Mouse (Mus musculus) large intestine, adult 2 months (tissue): ENCODE measurements around the gene Prrx1. TPM values are rescaled to one million over a fixed set of nuclear protein-coding genes. Genes with fewer than 3 reads are reported as not detected.

ENCODE experiments used
- DNase-seq: peaks from one replicate; pipeline ENCODE4 v3.0.0-alpha.2; 2012; ENCODE audit warnings: low read depth, low spot score
- WGBS: fragments of 180-500 bp; shearing (Covaris S2); methylation state at CpG from one replicate; pipeline ENCODE4 v1.1.7; 2018; 5-methylcytosine and 5-hydroxymethylcytosine counted together
- polyA plus RNA-seq: library from polyadenylated mRNA; depleted of rRNA; stranded (reverse); fragments of >200 nt; gene quantifications from 2 replicates; pipeline ENCODE4 v1.2.3, GENCODE M21; 2012

Gene Prrx1
- polyA plus RNA-seq, 1 experiment, result 0.17 TPM

DNA sequence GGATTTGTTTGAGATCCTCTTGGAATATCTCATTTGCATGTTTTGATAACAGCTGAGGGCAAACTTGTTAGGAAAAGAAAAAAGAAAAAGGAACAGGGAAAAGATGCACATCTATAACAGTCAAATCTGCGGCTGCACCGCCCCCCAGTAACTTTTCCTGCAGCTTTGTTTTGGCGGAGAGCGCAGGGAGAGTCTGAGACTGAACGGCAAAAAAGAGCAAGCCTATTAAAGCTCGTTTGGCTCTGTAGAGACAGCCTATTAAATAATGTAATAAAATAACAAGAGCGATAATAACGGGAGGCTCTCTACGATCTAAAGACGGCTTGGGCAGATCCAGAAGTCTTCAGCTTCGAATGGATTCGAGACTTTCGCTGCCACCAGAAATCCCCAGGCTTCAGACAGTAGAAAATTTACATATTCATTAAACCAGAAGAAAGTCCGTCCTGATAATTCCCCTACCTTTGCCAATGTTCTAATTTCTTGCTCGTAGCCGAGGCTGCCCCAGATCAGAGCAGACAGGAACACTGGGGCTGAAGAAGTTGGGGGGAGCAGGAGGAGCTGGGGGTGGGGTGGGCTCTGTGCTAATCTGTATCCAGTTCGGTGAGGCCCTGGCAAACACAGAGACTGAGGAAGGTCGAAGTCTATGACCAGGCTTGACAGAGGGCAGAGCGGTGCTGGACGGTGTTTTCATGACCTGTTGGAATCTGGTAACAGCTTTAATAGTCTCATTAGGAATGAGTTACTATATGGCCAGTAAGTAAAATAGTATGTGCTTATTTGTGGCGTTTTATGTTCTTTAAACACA is 613 bp upstream of the Prrx1 start:
- no peak for DNase-seq
- WGBS, result 3% methylated on average over 21 of the region's 21 CpGs

DNA sequence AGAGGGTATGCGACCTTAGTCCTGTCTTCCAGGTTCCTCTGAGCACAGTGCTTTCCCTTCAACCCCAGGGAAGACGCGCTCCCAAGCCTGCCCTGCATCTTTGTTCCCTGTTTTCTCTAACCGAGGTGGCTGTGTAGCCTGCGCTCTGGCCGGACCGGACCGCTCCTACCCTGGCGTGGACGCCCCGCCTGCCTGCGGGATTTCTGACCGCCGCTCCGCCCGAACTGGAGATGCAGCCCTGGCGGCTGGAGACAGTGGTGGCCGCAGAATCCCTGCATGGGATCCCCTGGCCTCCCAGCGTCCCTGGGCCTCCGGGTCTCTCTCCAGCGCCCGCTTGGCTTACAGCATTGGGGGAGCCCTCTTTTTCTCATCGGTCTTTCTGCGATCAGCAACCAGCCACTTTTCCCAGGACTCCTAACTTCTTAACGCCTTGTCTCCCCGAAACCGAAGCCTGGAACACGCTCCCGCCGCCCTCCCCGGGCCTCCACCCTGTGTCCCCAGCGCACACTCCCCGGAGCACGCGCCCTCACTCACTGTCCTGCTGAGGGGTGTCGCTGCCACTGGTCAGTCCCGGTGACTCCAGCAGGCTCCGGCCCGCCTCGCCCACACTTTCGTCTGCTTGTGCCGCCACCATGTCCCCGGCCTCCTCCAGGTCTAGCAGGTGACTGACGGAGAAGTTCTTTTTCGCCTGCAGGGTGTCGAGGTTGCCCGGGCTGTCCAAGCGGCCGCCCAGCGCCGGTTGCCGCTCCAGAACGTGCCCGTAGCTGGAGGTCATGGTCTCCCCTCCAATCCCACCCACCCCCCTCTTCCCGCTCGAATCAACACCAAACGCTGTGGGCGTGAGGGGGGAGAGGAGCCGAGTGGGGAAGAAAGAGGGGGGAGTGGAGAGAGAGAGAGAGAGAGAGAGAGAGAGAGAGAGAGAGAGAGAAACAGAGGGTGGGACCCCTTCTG is 1.4 kb downstream of the Prrx1 start:
- no peak for DNase-seq
- WGBS, result 2% methylated on average over 59 of the region's 59 CpGs

DNA sequence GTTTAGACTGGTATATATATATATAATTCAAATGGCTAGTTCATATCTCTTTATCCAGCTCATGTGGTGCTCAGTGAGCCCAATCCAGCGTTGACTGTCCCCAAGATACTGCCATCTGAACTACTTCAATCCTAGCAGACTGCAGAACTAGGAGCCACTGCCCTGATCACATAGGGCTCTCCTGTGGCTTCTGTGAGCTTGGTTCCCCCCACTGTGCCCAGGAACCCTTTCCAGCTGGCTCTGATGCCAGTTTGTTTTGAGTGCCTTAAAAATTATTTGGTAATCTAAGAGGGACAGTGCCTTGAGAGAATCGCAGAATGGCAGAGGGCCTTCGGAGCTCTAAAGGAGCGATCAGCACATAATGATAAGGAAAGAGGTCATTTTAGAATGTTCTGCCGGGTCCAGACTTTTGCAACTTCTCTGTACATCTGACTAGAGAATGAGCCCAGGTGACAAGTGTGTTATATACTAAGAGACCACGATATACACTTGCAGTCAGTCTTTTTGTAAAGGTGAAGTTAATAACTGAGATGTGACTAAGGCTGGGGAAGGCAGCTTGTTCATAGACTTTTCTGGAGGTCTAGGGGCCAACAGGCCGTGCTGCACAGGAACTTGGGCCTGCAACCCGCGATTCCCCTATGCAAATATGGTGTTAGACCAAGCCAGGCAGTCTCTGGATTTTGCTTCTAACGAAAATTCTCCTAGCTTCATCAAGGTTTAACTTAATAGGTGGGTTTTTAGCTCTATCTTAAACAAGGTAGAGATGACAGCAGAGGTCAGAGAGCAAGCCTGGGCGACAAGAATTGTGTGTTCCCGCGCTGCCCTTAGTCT is 2.3 kb downstream of the Prrx1 start:
- no peak for DNase-seq
- WGBS, result 44% methylated on average over 13 of the region's 13 CpGs

DNA sequence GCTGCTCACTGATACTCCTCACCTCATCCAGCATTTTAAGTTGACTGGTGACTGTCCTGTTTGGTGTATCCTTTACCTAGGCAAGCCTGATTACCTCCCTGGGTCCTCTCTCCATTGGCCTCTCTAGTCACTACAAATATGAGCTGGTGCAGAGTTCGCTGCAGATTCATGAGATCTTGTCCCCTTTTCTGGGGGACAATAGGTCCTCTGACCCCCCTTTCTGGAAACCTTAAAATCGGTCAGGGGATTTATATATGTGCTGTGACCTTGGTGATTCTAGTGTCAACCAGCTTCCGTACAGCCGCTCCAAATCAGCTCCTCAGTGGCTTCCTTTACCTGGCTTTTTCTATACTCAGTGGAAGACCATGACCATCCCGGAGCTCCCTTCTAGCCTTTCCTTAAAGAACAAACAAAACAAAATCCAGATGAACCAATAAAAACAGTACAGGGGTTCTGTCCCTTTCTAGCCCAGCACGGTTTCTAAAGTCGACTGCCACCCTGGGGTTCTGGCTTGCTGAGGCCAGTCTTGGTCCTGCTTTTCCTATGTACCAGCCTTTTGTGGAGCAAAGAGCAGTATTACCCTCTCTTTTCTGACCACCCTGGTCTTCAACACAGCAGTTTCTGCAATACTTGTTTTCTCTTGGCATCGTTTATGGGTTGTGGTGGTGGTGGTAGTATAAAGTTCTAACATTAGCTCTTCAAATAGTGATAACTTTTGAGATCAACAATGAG is 3.3 kb downstream of the Prrx1 start:
- WGBS, result 41% methylated on average over 8 of the region's 8 CpGs
- DNase-seq, result no peak

DNA sequence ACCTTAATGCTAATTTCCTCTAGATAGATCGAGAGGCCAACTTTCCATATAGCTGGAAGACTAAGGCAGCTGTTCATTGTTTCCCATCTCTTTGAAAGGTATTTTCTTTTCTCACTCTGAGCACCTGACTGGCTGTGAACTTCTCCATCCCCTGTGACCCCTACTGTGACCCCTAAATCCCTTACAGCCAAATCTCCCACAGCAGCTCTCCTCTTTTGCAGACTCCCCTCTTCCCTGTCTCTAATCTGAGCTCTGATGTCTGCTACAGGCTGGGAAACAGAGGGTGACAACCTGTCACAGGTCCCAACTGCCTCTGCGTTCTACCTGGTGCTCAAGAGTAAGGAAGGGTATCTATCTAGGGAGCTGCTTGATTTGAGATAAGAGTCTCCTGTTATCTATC is 4.0 kb downstream of the Prrx1 start:
- WGBS, result 45% methylated on average over 2 of the region's 2 CpGs
- no peak for DNase-seq

DNA sequence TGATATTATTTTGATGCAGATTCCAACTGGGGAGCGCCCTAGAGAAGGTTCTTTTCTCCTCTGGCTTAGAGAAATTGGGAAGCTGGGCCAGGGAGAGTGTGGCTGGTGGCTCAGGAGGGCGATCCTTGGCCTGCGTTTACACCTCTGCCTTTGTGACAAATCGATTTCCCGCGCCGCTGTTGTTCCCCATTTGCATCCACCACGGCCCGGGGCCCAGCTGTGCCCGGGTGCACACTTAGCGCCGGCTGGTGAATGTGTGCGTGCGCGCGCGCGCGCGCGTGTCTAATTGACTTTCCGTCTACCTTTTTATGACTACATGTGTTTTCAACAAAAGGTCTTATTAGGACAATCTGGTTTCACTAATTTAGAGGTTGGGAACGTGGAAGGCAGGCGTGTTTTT is 4.9 kb downstream of the Prrx1 start:
- DNase-seq, result no peak
- 10% methylated on average over 24 of the region's 24 CpGs for WGBS

DNA sequence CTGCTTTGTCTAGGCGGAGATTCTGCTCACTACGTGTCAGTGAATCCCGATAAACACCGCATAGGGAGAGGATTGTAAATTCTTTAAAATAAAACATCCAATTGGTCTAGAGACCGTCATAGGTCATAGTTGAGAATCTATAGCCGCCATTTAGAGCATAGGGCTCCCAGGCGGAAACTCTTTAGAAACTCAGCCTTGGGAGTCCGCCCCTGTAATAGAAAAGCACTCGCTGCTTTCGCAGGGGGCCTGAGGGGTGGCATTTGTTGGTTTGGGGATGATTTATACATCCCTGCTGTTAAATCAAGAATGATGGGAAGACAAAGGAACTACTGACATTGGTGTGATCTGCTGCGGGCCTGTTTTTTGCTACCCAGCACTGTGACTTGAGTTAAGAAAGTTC is 5.8 kb downstream of the Prrx1 start:
- DNase-seq, result no peak
- WGBS, result 51% methylated on average over 11 of the region's 11 CpGs

DNA sequence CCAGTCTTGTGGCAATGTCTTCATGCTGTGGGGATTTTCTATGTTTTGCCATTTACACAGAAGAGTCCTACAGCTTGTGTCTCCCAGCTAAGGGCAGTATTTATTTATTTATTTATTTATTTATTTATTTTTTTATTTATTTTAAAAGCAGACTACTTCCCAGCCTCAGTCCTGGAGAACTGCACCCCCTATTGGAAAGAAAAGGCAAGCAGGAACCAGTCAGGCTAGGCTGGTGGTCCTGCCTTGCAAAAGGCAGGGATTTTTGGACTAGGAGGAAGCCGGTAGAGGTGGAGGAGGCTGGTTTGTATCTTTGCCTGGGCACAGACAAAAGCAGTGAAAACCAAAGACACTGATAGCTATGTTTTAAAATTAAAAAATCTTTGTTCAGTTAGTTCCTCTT is 7.6 kb downstream of the Prrx1 start:
- WGBS, result 63% methylated on average over 1 of the region's 1 CpGs
- no peak for DNase-seq

DNA sequence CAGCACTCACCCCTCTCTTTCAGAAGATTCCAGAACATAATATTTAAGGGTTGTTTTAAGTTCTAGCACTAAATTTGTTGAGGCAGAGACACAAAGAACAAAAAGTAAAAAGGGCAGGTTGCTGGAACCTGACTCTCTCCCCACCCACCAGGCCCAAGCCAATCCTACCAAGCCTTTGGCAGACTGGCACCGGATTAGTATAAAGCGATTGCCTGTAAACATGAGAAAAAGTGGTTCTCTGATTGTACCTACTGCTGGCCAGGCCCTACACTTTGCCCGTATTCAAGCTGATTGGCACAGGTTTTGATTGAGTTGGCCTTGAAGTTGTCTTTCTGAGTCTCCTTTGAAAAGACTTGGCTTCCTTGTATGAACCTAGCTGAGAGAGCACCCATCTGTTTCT is 8.7 kb downstream of the Prrx1 start:
- no peak for DNase-seq
- 68% methylated on average over 3 of the region's 3 CpGs for WGBS

DNA sequence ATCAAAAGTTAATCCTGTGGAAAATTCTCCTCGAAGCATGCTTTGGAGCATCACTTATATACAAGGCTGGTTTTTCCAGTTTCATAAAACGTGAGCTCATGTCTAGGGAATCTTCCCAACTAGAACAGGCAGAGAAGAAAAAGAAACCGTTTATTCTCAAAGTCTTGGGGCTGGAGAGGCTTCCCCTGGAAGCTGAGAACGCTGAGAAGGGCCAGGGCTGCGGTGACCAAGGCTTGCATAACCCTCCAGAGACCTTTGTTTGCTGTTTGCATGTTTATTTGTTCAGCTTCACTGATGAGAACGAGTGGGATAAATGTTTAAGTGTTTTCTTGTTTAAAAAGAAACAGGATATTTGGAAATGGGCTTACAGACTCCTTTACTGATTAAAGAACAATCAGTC is 11.2 kb downstream of the Prrx1 start:
- WGBS, result 15% methylated on average over 6 of the region's 6 CpGs
- DNase-seq, result no peak

DNA sequence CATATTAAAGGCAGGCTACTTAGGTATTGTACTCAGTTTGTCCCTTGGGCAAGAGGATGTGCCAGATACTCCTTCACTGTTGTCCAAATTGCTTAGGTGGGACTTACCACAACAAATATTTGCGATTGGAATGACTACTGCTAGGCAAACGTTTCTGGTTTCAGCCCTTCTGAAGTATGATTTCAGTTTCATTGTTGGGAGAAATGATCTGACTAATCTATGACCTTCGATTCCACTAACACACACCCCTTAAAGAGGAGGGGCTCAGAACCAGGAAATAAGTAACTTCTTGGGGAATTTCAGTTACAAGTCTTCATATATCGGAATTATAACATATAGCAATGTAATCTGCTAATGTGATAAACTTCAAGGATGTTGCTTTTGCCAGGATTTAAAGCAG is 20.4 kb downstream of the Prrx1 start:
- 28% methylated on average over 4 of the region's 4 CpGs for WGBS
- DNase-seq, result no peak

DNA sequence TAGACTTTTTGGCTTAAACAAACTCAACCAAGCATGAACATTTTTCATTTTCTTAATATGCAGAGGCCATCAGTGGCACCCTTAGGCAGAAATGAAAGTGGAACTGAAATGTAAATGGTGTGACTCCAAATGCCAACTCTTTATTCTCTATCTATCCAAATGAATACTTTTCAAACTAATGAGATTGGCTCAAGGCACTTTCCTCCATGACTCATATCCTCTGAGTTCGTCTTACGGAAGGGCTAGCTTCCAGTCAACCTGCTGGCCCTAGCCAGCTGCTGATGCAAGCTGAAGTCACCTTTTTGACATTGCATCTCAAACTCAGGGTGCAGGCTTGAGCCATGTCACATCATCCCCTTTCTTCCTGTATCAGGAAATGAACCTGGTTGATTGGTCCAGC is 21.6 kb downstream of the Prrx1 start:
- no peak for DNase-seq
- WGBS, result 71% methylated on average over 2 of the region's 2 CpGs

DNA sequence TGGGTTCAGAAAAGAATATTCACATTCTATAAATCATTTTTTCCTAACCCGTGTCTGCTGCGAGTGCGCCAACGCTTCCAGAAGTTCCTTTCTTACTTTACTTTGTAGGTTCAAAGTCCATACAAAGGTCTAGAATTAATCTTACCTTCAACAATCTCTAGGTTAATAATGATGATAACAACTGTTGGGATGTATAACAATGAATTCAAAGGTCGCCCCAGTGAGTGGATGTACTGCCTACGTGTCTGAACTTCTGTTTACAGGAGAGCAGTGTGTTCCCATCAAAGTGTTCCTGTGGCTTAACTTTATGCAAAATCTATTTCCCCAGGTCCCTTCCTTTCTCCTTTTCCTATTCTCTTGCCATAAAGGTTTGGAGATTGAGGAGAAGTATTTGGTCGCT is 24.4 kb downstream of the Prrx1 start:
- WGBS, result 78% methylated on average over 7 of the region's 7 CpGs
- no peak for DNase-seq

DNA sequence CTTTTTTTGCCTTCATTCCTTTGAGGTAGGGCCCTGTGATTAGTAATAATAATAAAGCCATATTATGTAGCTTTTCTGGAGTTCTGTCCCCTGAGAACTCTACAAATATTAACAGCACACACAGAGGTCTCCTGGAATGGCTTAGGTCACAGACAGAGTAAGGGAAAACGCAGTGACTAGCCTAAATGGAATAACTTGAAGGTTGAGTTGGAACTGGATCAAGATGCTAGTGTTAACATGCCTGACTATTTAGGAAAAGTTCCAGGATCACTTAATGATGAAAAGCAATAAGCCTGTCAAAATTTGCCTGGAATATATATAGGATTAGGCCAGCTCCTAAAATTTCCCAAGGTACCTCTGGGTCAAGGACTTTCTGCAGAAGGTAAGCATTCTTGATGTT is 28.0 kb downstream of the Prrx1 start:
- 56% methylated on average over 1 of the region's 1 CpGs for WGBS
- DNase-seq, result no peak

DNA sequence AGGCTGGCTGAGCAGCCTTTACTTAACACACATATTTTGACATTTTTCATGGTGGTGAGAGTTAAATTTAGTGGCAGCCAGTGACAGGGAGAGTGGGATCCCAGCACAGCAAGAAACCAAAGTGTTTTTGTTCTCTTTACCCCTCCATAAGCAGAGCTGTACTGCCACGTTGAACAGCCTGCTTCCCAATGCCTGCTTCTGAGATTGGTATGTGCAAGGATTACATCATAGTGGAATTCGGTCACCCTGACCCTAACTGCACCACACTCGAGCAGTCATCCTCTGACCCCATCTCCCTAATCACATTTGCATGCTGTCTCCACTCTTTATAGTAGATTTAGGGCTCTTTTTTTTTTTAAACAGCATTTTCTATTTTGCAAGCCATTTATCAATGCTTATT is 28.4 kb downstream of the Prrx1 start:
- no peak for DNase-seq
- 20% methylated on average over 3 of the region's 3 CpGs for WGBS

DNA sequence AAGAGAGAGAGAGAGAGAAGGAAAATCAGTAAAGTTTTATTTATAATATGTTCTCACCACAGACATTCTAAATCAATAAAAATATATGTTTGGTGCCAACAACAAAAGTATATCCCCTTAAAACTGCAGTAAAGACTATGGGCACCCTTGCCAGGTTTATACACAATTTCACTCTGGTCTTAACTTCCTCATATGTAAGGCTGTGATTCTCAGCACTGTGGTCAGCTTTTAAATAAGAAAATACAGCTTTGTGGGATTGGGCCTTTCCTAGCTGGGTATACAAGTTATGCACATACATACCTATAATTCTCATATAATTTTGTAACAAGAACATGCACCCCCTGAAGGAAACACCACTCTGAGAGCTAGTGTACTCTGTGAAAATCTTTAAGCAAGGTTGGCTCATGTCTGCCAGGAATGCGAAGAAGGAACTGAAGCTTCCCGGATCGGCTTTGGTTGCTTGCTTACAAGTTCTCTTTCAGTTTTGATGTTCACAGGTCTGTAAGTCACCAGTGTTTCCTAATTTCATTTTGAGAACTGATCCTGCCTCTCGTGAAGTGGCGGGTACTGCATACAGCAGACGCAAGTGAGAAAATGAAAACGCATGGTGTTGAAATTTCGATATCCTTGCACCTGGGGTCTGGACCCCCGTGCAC is 29.4 kb downstream of the Prrx1 start:
- no peak for DNase-seq
- WGBS, result 87% methylated on average over 9 of the region's 9 CpGs

DNA sequence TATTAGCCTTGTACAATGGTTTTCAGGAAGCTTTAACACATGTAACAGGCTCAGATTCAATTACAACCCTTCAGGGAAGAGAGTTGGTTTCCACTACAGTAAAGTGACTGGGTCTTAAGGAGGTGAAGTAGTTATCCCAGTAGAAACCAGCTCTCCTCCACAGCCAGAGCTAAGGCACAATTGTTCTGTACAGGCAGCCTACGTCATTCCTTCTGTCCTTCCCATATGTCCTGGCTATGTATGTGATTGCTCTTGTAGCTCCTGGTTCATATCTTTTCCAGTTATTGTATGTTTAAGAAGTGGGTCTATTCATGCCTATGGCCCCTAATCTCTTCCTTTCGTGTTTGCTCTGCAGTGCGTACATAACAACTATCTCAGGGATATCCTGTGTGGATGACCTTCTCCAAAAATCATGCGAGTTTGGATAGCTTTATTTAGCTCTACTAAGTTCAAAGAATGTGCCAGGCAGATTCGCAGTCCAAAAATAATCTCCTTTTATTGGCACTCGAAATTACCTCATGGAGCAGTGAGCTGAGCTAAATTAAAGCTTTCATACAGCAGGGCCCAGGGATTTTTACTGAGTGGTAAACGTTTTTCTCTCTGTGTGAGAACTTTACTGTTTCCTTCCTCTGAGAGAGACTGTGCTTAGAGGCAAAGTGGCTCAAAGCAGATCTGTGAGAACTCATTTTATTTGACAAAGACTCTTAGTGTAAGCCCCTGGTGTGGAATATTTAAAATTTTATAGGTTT is 31.9 kb downstream of the Prrx1 start:
- 30% methylated on average over 7 of the region's 7 CpGs for WGBS
- DNase-seq, result no peak

DNA sequence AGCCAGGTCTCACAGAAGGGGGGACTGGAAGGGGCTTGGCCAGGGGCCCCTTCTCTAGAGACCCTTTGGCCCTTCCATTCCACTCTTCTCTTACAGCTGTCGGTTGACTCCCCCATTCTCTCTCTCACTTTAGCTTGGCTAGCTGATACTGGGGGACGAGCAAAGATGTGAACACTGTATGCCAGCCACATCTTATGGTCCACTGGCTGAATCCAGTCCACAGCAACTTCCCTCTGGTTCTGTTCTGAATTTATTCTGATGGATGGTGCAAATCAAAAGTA is 32.7 kb downstream of the Prrx1 start:
- no peak for DNase-seq
- WGBS, result 60% methylated on average over 2 of the region's 2 CpGs
